Mouse (Mus musculus) intestine, embryonic 15.5 days (tissue): Measurements from ENCODE around the gene Rec114. TPM values are rescaled to one million over a fixed set of nuclear protein-coding genes. Genes with fewer than 3 reads are reported as not detected.

Experiments
- polyA plus RNA-seq: library from polyadenylated mRNA; unstranded; fragments of >200 nt; fragmentation: Nextera tagmentation; extraction: Ambion mirVana; gene quantifications from 2 replicates; pipeline ENCODE4 v1.2.1, GENCODE M21; 2015

Rec114 gene
- polyA plus RNA-seq, 1 experiment from 2014 or later: 2.6 TPM

Other genes with a start within 250 kb of the Rec114 start
- gene Cd276, start 188.5 kb downstream of the Rec114 start, polyA plus RNA-seq: 22.7 and 23.6 TPM in 2 replicates
- 119 TPM in 2 replicates for gene Nptn, start 161.7 kb downstream of the Rec114 start, polyA plus RNA-seq
- gene Hcn4, start 79.4 kb upstream of the Rec114 start, polyA plus RNA-seq: 0.24 and 0.25 TPM in 2 replicates